Mouse (Mus musculus) frontal cortex, postnatal 10 days (tissue): ENCODE measurements around the gene Mgst2.

Experiments
- DNase-seq, 2 experiments: peaks; one replicate each; pipeline ENCODE4 v3.0.0; 2022; ENCODE audit warnings: low spot score in 2 of 2, mixed read lengths in 1 of 2

Gene Mgst2

DNA sequence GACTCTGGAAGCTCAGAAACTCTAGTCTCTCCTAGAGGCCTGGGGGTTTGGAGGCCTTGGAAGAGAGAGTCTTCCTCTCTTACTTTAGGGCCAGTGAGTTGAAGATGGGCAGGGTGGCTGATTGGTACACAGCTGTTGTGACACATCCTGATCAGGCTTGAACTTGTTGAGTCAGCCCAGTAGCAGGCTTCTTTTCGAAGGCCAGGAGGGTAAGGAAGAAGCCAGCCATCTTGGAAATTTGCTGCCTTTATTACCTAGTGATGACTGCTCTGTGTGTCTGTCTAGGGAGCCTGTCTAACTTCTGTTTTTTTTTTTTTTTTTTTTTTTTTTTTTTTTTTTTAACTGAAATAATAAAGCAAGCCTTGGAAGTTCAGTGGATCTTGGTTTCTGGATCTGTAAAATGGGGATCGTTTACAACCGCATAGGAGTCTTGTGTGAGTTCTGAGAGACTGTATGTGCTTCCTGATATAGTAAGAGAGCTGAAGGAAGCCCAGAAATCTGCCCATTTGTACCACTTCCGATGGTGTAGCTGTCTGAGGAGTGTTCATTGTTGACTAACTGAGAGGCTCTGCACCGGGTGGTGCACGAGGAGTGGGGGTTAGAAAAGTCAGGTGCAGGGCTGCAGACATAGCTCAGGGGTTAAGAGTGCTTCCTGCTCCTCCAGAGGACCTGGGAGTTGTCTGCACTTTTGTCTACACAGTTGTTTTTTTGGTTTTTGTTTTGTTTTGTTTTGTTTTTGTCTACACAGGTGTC lies 5.7 kb upstream of the Mgst2 start:
- no peak for DNase-seq

DNA sequence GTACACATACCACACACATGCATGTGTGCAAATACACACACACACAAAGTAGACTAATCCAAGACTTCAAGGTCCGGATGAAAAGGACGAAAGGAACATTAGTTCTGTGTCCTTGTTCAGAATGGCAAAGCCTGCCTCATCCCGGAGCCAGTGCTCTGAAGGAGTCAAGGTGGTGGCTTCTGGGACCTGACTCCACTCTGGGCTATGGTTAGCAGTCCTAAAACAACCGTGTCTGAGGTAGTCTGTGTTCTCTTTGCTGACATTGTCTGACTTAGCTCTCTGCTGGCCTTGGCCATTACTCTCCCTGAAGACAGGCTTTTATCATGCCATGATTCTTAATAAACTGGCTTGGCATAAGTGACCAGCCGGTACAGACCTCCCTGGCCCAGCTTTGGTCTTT lies 745 bp upstream of the Mgst2 start:
- DNase-seq: no peak

DNA sequence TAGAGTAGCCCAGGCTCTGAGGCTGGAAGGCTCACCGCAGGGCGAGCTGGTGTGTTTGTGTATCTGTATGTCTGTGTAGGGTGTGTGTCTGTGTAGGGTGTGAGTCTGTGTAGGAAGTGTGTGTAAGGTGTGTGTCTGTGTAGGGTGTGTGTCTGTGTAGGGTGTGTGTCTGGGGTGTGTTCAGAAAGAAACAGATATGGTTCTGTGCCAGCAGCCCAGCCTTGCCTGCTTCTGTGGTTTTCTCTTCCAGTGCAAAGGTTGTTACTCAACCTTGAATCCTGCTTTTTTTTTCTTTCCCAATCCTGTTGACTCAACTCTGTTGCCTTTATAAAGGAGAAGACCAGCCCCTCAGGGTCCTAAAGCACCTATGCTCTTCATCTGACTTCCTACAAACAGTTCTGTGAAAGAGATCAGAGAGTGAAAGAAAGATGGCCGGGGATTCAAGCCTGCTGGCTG lies 689 bp downstream of the Mgst2 start:
- no peak for DNase-seq

DNA sequence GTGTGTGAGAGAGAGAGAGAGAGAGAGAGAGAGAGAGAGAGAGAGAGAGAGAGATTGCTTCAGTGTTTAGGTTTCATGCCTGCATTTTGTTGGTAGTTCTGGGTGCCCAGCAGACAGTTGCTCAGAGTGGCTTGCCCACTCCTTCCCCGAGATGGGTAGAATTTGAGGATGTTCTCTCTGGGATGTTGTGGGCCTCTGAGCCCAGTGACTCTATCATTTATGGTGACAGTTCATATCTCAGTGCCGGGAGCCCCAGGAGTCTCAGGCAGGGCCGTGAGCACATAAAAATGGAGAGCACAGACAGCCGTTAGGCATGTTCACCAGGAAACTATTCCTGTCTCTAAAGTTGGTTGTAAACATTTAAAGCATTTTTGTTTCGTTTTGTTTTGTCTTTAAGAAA lies 1.2 kb downstream of the Mgst2 start:
- no peak for DNase-seq

DNA sequence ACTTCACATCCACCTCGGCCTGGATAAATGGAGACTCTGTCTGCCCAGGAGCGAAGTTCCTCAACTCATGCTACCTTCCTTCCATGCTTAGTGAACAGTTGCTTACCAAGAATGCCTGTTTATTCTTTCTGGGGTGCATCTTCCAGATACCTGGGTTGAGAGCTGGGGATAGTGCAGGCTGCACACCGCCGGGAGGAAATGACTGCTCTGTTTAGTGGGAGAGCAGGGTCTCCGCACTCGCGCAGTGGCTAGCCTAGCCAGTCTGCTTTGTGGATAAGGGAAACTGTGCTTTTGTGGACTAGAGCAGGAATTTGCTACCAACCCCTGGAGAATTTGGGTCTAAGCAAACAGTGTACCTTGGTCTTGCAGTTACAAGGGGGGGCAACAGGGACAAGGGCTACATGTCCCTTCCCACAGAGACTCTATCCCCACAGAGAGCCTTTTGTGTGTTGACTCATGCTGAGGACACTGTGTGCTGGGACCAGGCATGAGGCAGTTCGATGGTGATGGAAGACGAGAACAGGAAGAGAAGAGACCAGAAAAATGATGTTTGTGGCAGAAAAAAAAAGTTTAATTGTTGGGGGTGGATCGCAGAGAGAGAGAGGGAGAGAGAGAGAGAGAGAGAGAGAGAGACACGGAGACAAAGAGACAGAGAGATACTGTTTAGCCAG lies 1.9 kb downstream of the Mgst2 start:
- DNase-seq: no peak

DNA sequence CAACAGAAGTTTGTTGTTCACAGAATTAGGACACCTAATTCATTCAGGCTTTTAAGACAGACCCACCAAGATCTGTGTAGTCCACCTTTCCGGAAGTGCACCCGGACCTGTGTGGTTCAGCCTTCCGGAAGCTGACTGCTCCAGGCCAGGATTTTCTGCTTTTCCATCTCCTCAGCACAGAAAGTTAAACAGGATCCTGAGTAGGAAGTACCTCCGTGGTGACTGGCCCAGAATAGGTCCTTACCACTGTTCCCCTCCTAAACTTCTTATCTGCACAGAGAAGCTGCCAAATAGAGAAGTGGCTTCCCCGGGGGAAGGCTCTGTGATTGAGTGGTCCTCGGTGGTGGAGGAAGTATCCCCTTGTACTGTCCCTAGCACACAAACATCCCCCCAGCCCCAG lies 2.4 kb downstream of the Mgst2 start:
- DNase-seq: no peak

DNA sequence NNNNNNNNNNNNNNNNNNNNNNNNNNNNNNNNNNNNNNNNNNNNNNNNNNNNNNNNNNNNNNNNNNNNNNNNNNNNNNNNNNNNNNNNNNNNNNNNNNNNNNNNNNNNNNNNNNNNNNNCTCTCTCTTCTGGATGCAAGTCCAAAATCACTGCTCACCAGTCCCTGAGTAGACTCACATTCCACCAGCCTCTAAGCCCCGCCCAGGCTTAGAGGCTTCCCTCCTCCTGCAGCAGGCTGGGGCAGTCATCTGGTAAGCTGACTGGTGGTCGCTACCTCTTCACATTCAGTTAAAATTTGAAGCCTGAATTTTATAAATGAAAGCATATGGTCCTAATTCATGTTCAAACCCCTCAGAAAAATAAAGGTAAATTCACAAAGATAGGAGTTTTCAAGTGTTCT lies 8.4 kb downstream of the Mgst2 start:
- no peak for DNase-seq

DNA sequence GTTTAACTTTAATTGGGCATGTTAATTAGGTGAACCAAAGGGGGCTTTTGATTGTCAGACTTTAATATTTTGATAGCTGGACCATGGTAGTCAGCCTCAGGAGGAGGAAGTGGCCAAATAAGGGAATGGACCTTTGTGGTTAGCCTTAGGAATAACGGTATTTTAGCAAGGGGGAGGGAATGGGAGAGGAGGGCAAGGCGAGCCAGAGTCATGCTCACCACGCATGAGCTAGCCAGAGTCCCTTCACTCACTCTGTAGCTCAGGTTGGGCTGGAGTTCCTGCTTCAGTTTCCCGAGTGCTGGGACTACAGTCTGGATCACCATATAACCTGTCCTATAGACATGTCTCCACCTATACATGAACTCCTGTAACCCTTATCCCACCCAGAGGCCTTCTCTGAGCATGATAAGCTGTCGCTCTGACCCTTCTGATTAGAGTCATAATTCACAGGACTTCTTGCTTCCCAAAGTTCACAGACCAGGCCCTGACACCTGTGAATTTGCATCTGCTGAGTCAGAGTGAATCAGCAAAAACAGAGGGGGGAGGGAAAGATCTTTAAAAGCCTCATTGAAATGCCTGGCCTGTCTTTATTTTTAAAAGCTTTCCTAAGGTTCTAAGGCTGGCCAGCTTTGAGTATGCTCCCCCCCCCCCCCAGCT lies 10.4 kb downstream of the Mgst2 start:
- no peak for DNase-seq

DNA sequence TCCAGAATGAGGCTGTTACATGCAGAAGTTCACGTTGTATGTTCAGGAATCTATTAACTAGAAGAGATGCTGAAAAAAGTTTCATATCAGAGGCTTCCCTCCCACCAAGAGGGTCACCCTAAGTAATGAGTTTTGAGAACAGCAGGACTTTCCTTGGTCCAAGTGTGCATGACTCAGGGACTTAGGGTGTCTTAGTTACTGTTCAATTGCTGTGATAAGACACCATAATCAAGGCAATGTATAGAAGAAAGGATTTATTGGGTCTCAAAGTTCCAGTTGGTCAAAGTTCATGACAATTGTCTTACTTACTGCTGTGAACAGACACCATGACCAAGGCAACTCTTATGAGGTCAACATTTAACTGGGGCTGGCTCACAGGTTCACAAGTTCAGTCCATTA lies 10.9 kb downstream of the Mgst2 start:
- DNase-seq: no peak

DNA sequence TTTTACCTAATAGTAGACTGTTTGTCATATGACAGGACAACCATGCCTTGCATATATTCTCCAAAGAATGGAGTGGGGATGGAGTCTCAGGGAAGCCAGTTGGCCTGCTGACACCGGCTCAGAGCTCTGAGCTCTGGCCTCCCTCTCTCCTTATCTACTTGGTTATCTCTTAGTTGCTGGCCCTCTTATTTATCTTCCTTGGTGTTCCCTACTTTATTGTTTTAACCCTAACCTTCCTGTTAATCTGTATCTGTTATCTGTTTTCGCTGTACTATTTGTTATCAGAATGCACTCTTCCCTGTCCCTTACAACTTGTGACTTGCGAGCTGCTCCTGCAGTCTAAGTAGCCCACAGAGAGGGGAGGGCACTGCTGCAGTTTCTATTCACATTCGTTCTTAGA lies 12.5 kb downstream of the Mgst2 start:
- no peak for DNase-seq

DNA sequence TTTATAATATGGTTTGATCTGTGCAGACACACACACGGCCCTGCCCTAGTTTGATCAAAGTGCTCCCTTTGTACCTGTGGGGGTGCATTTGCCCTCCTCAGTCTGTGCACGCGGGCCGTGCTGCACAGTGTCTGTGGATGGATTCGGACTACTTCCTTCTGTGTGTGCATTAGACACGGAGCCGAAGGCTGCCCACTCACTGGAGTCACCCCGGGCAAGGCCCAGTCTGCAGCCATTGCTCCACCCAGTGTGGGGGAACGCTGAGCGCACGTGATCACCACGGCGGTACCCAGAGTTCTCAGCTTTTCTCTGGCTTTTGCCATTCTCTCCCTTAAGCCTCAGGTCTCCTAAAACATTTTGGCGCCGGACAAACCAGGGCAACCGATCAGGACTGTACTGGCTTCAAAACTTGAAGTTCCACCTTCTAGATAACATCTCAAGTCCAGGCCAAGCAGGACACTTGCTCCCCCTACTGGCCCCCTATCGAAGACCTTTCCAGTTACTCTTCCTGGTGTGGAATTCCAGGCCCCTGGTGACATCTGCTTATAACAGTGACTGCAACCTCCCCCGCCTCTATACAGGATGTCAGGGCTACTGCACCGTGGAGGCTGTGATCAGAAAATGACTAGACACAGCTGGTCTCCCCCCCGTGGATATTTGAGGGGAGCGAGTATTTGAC lies 13.4 kb downstream of the Mgst2 start:
- DNase-seq: peak in 1 of 2 experiments; percentile 27

DNA sequence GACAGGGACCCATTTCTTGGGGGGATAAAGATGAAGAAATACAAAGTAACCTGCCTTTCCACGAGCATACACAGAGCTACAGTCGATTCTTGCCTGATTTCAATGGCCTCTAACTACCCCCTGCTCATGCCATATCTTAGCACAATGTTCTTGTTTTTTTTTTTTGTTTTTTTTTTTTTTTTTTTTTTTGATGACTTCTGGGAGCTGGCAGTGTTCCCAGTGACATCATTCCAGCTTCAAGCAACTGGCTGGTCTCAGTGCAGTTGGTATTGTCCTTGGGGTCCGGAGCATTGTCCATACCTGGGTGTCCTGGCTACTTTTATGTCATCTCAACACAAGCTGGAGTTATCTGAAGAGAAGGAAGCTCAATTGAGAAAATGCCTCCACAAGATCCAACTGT lies 14.8 kb downstream of the Mgst2 start:
- no peak for DNase-seq

DNA sequence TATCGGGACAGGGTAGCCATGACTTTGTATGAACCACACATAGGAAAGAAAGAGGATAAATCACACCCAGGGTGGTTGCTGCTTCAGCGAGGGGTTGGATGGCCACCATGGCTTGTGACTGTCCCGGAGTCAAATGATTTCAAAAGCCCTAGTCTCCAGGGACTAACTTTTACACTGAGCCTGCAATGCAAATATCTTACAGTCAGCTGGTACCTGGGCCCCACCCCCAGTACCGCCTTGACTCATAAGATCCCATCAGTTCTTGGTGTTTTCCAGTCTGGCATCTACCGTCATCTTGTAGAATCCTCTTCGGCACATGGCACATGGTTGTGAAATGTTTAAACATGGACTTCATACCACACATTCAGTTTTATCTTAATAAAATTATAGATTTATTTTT lies 25.4 kb downstream of the Mgst2 start:
- DNase-seq: no peak

DNA sequence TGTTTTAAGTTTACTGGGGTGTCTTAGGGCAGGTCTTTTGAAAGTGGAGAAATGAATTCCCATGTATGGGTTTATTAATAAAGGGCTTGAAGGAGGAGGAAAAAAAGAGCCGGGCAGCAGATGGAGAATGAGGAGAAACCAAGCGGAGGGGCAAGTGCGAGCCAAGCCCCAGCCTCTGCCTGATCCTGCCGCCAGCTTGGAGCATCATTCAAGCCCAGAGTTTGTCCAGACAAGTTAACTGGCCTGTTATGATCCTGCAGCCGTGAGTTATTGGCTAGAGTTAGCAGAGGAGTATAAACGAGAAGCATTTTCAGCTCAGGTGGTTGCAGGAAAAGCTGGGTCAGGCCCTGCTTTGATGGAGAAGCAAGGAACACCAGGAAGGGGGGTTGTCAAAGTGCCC lies 26.2 kb downstream of the Mgst2 start:
- DNase-seq: no peak

DNA sequence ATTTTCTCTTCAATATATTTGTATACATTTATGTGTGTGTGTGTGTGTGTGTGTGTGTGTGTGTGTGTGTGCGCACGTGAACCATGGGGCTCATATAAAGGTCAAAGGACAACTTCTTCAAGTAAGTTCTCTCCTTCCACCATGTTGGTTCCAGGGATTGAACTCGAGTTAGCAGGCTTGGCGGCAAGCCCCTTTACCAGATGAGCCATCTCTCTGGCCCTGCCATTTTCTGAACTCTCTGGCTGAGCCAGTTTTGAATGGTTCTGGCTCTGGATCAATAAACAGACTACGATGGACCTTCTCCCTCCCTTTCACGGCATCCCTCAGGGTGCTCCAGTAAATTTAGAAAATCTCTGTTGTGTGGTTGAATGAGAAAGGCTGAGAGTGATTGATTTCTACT lies 26.6 kb downstream of the Mgst2 start:
- no peak for DNase-seq

DNA sequence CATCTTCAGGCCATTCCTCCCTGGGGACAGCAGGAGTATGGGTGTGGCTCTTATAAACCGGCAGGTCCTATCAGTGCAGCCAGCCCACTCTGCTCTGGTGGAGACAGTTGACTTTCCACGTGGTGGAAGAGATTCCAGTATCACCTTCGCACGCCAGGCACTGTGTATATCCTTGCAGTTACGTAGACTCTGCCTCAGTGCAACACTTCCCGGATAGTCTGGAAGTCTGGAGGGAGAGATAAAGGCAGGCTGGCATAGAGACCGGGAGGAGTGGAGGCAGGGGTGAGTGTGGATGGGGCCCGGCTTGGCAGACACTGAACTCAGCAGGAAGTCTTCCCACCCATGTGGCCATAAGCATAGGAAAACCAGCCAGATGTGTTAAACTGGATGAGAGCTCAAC lies 28.6 kb downstream of the Mgst2 start:
- DNase-seq: no peak

DNA sequence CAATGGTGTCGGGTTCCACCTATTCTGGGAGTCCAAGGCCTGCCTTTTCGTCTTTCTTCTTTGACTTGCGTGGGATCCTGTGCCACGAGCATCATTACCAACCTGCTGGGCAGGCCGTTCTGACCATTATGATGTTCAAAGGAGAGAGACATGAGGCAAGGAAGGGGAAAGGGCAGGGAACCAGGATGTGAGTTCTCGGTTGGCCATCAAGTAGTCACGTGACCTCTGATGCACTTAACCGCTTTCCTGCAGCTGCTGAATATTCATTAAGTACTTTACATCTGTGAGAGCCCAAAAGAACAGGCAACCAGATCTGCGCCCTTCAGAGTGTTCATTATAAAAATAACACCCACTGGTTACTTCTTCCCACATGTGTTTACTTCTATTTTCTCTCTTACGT lies 33.0 kb downstream of the Mgst2 start:
- DNase-seq: no peak

DNA sequence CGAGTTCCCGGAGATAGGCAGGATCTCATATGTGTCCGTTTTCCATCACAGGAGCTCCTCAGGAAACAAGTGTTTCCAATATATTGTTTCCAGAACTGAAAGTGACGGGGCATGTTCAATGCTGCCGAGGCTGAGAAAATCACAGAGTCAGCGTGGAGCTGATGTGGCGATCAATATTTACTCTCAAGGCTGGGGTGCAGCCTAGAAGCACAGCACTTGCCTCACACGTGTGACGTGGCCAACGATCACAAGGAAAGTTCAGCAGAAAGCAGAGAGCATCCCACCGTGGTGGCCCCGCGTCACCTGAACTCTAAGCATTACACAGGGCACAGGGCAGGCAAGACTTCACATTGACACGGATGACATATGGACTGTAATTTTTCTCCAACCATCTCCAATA lies 34.4 kb downstream of the Mgst2 start:
- DNase-seq: no peak

DNA sequence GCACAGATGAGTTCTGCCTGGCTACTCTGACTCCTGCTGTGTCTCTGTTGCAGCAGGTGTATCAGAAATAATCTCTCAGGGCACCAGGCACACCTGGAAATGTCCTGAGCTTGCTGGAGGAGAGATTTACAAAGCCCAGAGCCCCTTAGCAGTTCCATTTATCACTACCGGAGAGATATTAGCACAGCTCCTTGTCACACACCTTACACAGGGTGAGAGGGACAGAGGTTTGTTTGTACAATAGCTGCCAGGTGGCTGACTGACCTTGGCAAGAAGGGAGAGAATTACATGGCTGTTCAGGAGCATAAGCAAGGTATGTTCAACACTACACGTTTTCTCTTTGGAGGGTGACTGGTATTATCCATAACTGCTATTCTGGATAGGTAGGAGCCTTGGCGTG lies 35.6 kb downstream of the Mgst2 start:
- DNase-seq: no peak

DNA sequence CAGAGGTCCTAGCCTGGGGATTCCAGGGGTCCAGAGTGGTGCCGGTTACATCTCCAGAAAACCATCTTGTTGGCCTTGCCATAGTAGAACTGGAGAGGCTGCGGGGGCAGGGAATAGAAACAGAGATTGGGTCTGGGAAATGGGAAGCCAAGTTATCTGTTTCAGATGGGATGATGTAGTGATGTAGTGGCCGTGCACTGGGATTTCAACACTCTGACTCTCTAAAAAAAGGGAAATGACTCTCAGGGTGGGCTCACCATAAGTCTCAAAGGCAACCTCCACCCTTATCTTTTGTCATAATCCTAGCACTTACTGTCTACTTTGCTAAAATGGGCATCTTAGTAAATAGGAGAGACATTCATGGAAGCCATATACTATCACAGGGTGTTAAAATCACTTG lies 37.8 kb downstream of the Mgst2 start:
- DNase-seq: no peak

DNA sequence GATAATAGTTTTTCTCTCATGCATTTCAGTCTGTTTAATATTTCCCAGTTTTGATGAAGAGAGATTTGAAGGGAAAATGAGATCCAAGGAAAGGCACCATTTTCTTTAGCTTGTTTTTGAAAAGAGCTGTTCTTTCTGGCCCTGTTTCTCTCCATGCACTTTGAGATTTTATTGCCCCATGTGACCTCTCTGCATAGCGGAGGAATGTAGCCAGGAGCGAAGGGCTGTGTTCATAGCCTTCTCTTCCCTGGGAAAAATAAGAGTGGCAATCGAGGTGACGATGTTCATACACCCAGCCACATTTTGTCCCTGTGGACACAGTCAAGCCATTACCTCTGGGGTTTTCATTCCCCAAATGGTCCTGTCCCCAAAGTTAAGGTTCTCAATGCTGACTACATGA lies 40.0 kb downstream of the Mgst2 start:
- DNase-seq: no peak

DNA sequence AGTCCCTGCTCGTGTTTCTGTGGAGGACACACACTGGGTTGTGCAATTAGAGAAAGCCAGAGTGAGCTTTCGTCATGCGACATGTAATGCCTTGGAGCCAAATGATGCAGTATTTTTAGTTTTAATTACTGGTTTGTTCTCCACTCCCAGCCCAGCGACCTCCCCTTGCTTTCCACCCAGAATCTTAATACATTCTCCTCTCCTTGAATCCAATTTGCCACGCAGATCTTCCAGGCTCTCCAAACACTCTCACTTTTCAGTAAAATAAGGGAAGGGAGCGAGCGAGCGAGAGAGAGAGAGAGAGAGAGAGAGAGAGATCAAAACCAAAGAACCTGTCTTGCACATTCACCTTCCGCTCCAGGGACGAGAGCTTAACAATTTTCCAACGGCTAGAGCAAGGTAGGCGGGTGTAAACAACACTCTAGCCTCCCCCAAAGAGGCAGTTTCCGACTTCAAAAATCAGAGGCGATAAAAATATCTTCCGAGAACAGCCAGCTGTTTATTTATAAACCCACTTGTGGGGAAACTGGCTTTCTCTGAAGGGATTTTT lies 40.6 kb downstream of the Mgst2 start:
- DNase-seq: no peak
